Mouse (Mus musculus): ENCODE results near the gene a. TPM values are rescaled to one million over a fixed set of nuclear protein-coding genes. Genes with fewer than 3 reads are reported as not detected.

The a gene
- polyA plus RNA-seq, 1 experiment from 2014 or later: 3.8 TPM

GRCm38 (mm10) chr2:155099421-155099820 is 308.2 kb downstream of the a start:
- WGBS: 78% methylated on average over 7 of the region's 7 CpGs
- no peaks in the 10 kb centered on the region for H3K36me3 ChIP-seq (ENCODE audit: control insufficient read depth, insufficient read depth, low read length)
- no peak overlapping the region for H3K9ac ChIP-seq (replicated peaks; ENCODE audit: low read length)
- H3K4me3 ChIP-seq (replicated peaks; ENCODE audit: low read depth, low read length): no peak overlapping the region
- no peaks in the 10 kb centered on the region for H3K9me3 ChIP-seq (ENCODE audit: control insufficient read depth, low read length)
- no peak overlapping the region for H3K4me2 ChIP-seq (ENCODE audit: low read length)
- no peaks in the 10 kb centered on the region for H3K27me3 ChIP-seq (ENCODE audit: control insufficient read depth, insufficient read depth, low read length)
- H3K4me1 ChIP-seq (ENCODE audit: control insufficient read depth, insufficient read depth, low read length): peaks cover 6% of the 10 kb centered on the region; the same call in 1 of the 2 replicates
- DNase-seq: no peak
- H3K27ac ChIP-seq (replicated peaks; ENCODE audit: low read depth, low read length): no peak overlapping the region
- ATAC-seq (ENCODE audit: low FRiP score, low TSS enrichment): no peak

GRCm38 (mm10) chr2:155099994-155100795 is 309.0 kb downstream of the a start:
- no peak for ATAC-seq (ENCODE audit: low FRiP score, low TSS enrichment)

More at GRCm38 (mm10) chr2:155099994-155100795, 309.0 kb downstream of the a start:
- Histone ChIP-seq H3K4me2 (ENCODE audit: low read length) (no peak overlapping the region), H3K27me3 (ENCODE audit: control insufficient read depth, insufficient read depth, low read length) (no peaks in the 10 kb centered on the region), H3K9ac (replicated peaks; ENCODE audit: low read length) (no peak overlapping the region), H3K4me3 (replicated peaks; ENCODE audit: low read depth, low read length) (no peak overlapping the region), H3K9me3 (ENCODE audit: control insufficient read depth, low read length) (no peaks in the 10 kb centered on the region), H3K27ac (replicated peaks; ENCODE audit: low read depth, low read length) (no peak overlapping the region), H3K36me3 (ENCODE audit: control insufficient read depth, insufficient read depth, low read length) (no peaks in the 10 kb centered on the region), H3K4me1 (ENCODE audit: control insufficient read depth, insufficient read depth, low read length) (peaks cover 6% of the 10 kb centered on the region; the same call in 1 of the 2 replicates)
- DNase-seq: no peak
- 87% methylated on average over 14 of the region's 14 CpGs for WGBS

Other genes with a start within 250 kb of the a start
- gene 1700003F12Rik, start 244.3 kb upstream of the a start, polyA plus RNA-seq (2014; fragmentation: Nextera tagmentation; extraction: Ambion mirVana): 1.1 and 2.1 TPM in 2 replicates
- 0.19 and 0.28 TPM in 2 replicates for gene Actl10, start 239.6 kb upstream of the a start, polyA plus RNA-seq (2014; fragmentation: Nextera tagmentation; extraction: Ambion mirVana)
- 15.1 and 16.0 TPM in 2 replicates for gene Necab3, start 232.5 kb upstream of the a start, polyA plus RNA-seq (2014; fragmentation: Nextera tagmentation; extraction: Ambion mirVana)
- 3.1 and 3.2 TPM in 2 replicates for gene E2f1, start 221.5 kb upstream of the a start, polyA plus RNA-seq (2014; fragmentation: Nextera tagmentation; extraction: Ambion mirVana)
- 14.2 and 15.0 TPM in 2 replicates for gene Pxmp4, start 187.7 kb upstream of the a start, polyA plus RNA-seq (2014; fragmentation: Nextera tagmentation; extraction: Ambion mirVana)
- gene Zfp341, start 178.1 kb upstream of the a start, polyA plus RNA-seq (2014; fragmentation: Nextera tagmentation; extraction: Ambion mirVana): 2.2 and 2.6 TPM in 2 replicates
- gene 4930519P11Rik, start 178.0 kb upstream of the a start, polyA plus RNA-seq (2014; fragmentation: Nextera tagmentation; extraction: Ambion mirVana): 0.50 and 1.6 TPM in 2 replicates
- gene Chmp4b, start 139.7 kb upstream of the a start, polyA plus RNA-seq (2014; fragmentation: Nextera tagmentation; extraction: Ambion mirVana): 20.4 and 32.4 TPM in 2 replicates
- gene Gm14214, start 21.4 kb upstream of the a start, polyA plus RNA-seq (2014; fragmentation: Nextera tagmentation; extraction: Ambion mirVana): not detected in 2 replicates
- 58.3 and 194 TPM in 2 replicates for gene Raly, start 306 bp upstream of the a start, polyA plus RNA-seq (2014; fragmentation: Nextera tagmentation; extraction: Ambion mirVana)
- 78.8 and 80.1 TPM in 2 replicates for gene Eif2s2, start 101.5 kb downstream of the a start, polyA plus RNA-seq (2014; fragmentation: Nextera tagmentation; extraction: Ambion mirVana)
- gene Gm14226, start 226.9 kb downstream of the a start, polyA plus RNA-seq (2014; fragmentation: Nextera tagmentation; extraction: Ambion mirVana): 0.11 and 0.22 TPM in 2 replicates

Data from midbrain, embryonic 14.5 days (tissue).